Mouse (Mus musculus): ENCODE data around the gene Gpr156. TPM values are rescaled to one million over a fixed set of nuclear protein-coding genes. Genes with fewer than 3 reads are reported as not detected.
A peak's percentile ranks its signal among the peaks of the same experiment; 100 is the strongest.

Gpr156 gene
- polyA plus RNA-seq, 1 experiment: 0.03 TPM

DNA sequence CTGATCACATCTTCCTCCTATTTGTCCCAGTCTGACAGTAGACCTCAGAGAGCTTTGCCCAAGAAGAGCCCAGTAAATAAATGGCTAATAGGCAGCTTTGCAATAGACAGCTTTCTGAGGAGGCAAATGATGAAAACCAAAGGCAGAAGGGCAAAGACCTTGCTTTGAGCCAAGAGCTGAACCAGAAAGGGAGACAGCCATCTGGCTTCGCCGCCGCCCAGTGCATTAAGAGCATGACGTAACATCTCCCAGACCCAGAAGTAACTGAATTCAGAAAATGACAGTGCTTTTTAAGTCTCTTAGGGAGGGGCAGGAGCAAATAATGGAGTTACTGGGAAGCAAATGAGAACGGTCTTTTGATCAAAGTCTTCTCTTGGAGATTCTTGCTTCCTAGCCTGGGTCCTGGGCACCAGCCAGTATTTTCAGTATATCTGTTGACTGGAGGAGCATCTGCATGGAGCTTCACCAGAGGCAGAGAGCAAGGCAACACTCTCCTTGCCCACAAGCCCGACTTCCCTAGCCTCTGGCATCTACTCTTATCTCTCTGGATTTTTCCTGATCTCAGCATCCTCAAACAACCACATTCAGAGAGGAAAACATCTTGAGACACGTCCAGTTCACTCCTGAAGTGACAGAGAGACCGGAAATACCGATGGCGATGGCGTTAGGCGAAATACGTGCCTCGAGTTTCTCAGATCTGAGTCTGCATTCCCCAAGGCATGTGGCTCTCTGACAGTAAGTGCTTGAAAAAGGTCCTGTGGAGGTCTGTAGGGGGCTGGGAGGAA, 92.9 kb downstream of the Gpr156 start:
- Histone ChIP-seq H3K27me3 (ENCODE audit: control insufficient read depth, insufficient read depth, low read length) (no peaks in the 10 kb centered on the region), H3K4me3 (ENCODE audit: low read depth, low read length) (no peak overlapping the region), H3K4me1 (ENCODE audit: control insufficient read depth, insufficient read depth, insufficient read length, low read length) (peaks cover 9% of the 10 kb centered on the region; the same call in 1 of the 2 replicates), H3K36me3 (ENCODE audit: control insufficient read depth, insufficient read depth, low read length) (no peaks in the 10 kb centered on the region), H3K27ac (ENCODE audit: insufficient read depth, low read depth, low read length) (no peak overlapping the region; the same call in 1 of the 2 replicates)
- TF ChIP-seq POLR2A (IDR thresholded peaks at IDR 0.05; ENCODE audit: low read depth, low read length) (no peak), CTCF (IDR thresholded peaks at IDR 0.05; ENCODE audit: extremely low read depth, insufficient read length, insufficient replicate concordance, low read depth, low read length) (no peak)
- WGBS: 85% methylated on average over 14 of the region's 14 CpGs

DNA sequence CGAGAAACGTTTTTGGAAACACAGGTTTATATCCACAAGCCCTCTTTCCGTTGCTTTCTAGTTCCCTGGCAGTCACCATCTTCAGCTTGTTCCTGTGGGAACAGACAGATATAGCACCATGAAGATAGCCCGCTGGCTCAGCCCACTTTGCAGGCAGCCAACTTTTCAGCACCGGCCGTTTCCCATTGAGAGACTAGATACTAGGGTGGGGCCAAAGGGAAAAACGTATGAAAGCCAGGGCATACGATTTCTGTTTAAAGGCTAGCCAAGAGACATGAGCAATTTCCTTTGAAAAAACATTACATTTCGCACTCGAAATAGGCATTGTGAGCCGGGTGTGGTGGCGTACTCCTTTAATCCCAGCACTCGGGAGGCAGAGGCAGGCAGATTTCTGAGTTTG, 95.2 kb downstream of the Gpr156 start:
- WGBS: 78% methylated on average over 13 of the region's 13 CpGs
- no peak overlapping the region for H3K27ac ChIP-seq (ENCODE audit: insufficient read depth, low read depth, low read length)
- no peaks in the 10 kb centered on the region for H3K27me3 ChIP-seq (ENCODE audit: control insufficient read depth, insufficient read depth, low read length)
- H3K4me3 ChIP-seq (ENCODE audit: low read depth, low read length): no peak overlapping the region
- no peaks in the 10 kb centered on the region for H3K36me3 ChIP-seq (ENCODE audit: control insufficient read depth, insufficient read depth, low read length)
- no peak for TF ChIP-seq POLR2A (IDR thresholded peaks at IDR 0.05; ENCODE audit: low read depth, low read length)
- TF ChIP-seq CTCF (IDR thresholded peaks at IDR 0.05; ENCODE audit: extremely low read depth, insufficient read length, insufficient replicate concordance, low read depth, low read length): no peak
- peaks cover 9% of the 10 kb centered on the region; the same call in 1 of the 2 replicates for H3K4me1 ChIP-seq (ENCODE audit: control insufficient read depth, insufficient read depth, insufficient read length, low read length)

DNA sequence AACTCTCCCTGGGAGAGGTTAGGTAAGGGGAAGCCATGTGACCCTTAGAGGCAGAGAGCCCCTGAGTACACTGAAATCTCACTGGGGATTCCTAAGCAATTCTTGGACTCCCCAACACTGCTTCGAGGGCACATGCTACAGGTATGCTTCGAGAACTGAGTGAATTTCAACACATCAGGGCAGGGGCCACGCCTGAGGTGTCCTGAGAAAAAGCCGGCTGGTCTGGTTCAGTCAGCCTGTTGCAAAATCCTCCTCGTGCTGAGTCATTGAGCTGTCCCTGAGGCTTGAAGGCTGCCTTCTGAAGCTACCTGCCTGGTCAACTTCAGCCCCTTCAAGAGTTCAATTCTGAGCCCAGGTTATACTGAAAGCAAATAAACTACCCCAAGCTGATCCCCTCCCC, 96.1 kb downstream of the Gpr156 start:
- whole genome bisulfite sequencing: 18% methylated on average over 5 of the region's 5 CpGs
- no peak for TF ChIP-seq POLR2A (IDR thresholded peaks at IDR 0.05; ENCODE audit: low read depth, low read length)
- no peak for TF ChIP-seq CTCF (IDR thresholded peaks at IDR 0.05; ENCODE audit: extremely low read depth, insufficient read length, insufficient replicate concordance, low read depth, low read length)
- Histone ChIP-seq H3K27me3 (ENCODE audit: control insufficient read depth, insufficient read depth, low read length) (no peaks in the 10 kb centered on the region), H3K27ac (ENCODE audit: insufficient read depth, low read depth, low read length) (peak overlapping the region; percentile 33; the same call in 1 of the 2 replicates), H3K4me3 (ENCODE audit: low read depth, low read length) (no peak overlapping the region), H3K36me3 (ENCODE audit: control insufficient read depth, insufficient read depth, low read length) (no peaks in the 10 kb centered on the region), H3K4me1 (ENCODE audit: control insufficient read depth, insufficient read depth, insufficient read length, low read length) (peaks cover 9% of the 10 kb centered on the region; the same call in 1 of the 2 replicates)

DNA sequence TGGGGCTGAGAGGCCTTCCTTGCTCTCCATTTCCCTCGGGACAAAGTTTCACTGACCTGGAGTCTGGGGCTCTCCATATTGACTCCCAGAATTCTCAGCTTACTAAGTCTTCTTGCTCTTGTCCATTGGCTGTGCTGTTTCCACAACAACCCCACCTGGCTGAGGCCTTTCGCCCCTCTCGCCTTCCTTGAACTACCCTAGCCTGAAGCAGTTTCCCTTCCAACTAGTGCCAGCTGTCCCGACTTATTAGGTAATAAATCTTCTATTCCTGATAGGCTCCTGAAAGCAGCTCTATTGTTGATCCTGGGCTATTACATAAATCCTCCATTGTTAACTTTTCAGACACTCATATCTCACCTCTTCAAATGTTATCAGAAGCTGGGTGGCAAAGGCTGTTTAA, 96.6 kb downstream of the Gpr156 start:
- Histone ChIP-seq H3K27me3 (ENCODE audit: control insufficient read depth, insufficient read depth, low read length) (no peaks in the 10 kb centered on the region), H3K36me3 (ENCODE audit: control insufficient read depth, insufficient read depth, low read length) (no peaks in the 10 kb centered on the region), H3K4me1 (ENCODE audit: control insufficient read depth, insufficient read depth, insufficient read length, low read length) (peaks cover 9% of the 10 kb centered on the region; the same call in 1 of the 2 replicates), H3K27ac (ENCODE audit: insufficient read depth, low read depth, low read length) (peak overlapping the region; percentile 33; the same call in 1 of the 2 replicates), H3K4me3 (ENCODE audit: low read depth, low read length) (no peak overlapping the region)
- no peak for TF ChIP-seq CTCF (IDR thresholded peaks at IDR 0.05; ENCODE audit: extremely low read depth, insufficient read length, insufficient replicate concordance, low read depth, low read length)
- TF ChIP-seq POLR2A (IDR thresholded peaks at IDR 0.05; ENCODE audit: low read depth, low read length): no peak
- 18% methylated on average over 4 of the region's 4 CpGs for WGBS

DNA sequence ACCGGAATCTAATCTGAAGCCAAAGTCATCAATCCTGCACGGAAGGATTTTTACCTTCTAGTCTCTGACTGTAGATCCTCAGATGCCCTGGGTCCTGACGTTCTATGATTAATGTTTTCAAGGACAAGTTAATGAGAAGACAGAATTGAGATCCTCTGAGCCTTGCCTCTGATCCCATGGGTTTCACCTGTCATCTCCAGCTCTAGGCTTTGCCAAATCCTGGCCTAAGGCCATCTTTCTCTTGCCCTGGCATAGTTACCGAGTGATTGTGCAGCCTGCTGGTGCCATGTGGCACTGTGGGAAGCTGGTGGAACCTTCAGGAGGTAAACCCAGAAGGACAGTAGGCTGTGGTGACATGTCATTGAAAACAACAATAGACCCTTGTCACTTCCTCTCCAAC, 98.7 kb downstream of the Gpr156 start:
- no peak for TF ChIP-seq POLR2A (IDR thresholded peaks at IDR 0.05; ENCODE audit: low read depth, low read length)
- no peak for TF ChIP-seq CTCF (IDR thresholded peaks at IDR 0.05; ENCODE audit: extremely low read depth, insufficient read length, insufficient replicate concordance, low read depth, low read length)
- H3K4me1 ChIP-seq (ENCODE audit: control insufficient read depth, insufficient read depth, insufficient read length, low read length): peaks cover 5% of the 10 kb centered on the region; the same call in 1 of the 2 replicates
- H3K36me3 ChIP-seq (ENCODE audit: control insufficient read depth, insufficient read depth, low read length): no peaks in the 10 kb centered on the region
- no peak overlapping the region for H3K4me3 ChIP-seq (ENCODE audit: low read depth, low read length)
- no peak overlapping the region for H3K27ac ChIP-seq (ENCODE audit: insufficient read depth, low read depth, low read length)
- no peaks in the 10 kb centered on the region for H3K27me3 ChIP-seq (ENCODE audit: control insufficient read depth, insufficient read depth, low read length)
- 45% methylated on average over 4 of the region's 4 CpGs for WGBS

DNA sequence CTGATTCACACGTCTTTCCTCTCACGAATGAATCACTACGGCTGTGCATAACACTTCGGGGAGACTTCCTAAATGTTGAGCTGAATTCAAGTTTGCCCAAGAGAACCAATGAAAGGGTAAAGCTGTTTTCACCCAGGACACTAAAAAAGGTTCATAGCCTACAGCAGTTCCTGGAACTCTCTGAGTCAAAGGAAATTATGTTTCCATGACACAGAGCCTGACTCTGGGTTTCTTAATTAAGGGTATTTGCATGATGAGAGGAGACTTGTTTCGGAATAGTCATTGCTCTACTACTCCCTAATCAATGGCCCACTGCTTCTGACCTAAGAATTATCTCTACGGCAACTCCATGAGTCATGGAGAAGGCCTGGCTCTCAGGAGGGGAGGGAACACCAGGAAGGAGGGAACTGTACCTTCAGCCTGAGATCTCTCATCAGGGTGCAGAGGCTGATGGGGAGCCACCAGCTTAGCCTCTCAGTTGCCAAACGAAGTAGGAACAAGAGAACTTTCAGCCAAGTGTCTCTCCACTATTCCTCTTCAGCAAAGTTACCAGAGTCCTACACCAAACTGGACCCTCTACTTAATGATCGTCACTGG, 100.7 kb downstream of the Gpr156 start:
- TF ChIP-seq CTCF (IDR thresholded peaks at IDR 0.05; ENCODE audit: extremely low read depth, insufficient read length, insufficient replicate concordance, low read depth, low read length): no peak
- no peak for TF ChIP-seq POLR2A (IDR thresholded peaks at IDR 0.05; ENCODE audit: low read depth, low read length)
- WGBS: 80% methylated on average over 8 of the region's 8 CpGs
- no peak overlapping the region for H3K27ac ChIP-seq (ENCODE audit: insufficient read depth, low read depth, low read length)
- H3K4me1 ChIP-seq (ENCODE audit: control insufficient read depth, insufficient read depth, insufficient read length, low read length): peaks cover 4% of the 10 kb centered on the region; the same call in 1 of the 2 replicates
- H3K4me3 ChIP-seq (ENCODE audit: low read depth, low read length): no peak overlapping the region
- no peaks in the 10 kb centered on the region for H3K36me3 ChIP-seq (ENCODE audit: control insufficient read depth, insufficient read depth, low read length)
- H3K27me3 ChIP-seq (ENCODE audit: control insufficient read depth, insufficient read depth, low read length): no peaks in the 10 kb centered on the region

DNA sequence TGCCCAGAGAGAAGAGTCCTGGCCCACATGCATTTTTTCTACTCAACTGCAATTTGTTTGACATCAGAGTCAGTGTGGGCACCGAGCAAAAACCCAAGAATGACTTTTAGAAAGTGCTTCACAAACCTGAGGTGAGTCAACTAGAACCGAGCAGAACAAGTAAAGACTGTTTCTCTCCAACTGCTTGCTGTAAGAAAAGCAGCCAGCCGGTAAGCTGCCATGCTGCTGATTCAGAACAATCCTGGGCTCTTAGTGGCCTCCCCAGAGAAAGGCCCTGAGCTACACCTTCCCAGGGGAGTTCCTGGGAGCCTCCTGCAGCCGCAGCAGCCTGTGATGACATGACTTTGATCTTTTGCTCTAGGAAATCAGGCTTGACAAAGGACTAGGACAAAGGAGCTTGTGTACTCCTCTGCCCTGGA, 101.7 kb downstream of the Gpr156 start:
- H3K27me3 ChIP-seq (ENCODE audit: control insufficient read depth, insufficient read depth, low read length): no peaks in the 10 kb centered on the region
- H3K36me3 ChIP-seq (ENCODE audit: control insufficient read depth, insufficient read depth, low read length): no peaks in the 10 kb centered on the region
- no peaks in the 10 kb centered on the region for H3K4me1 ChIP-seq (ENCODE audit: control insufficient read depth, insufficient read depth, insufficient read length, low read length)
- no peak overlapping the region for H3K4me3 ChIP-seq (ENCODE audit: low read depth, low read length)
- no peak overlapping the region for H3K27ac ChIP-seq (ENCODE audit: insufficient read depth, low read depth, low read length)
- TF ChIP-seq POLR2A (IDR thresholded peaks at IDR 0.05; ENCODE audit: low read depth, low read length): no peak
- TF ChIP-seq CTCF (IDR thresholded peaks at IDR 0.05; ENCODE audit: extremely low read depth, insufficient read length, insufficient replicate concordance, low read depth, low read length): no peak
- WGBS: 39% methylated on average over 4 of the region's 4 CpGs

Measured in small intestine, adult 2 months (tissue).